Mouse (Mus musculus) bone marrow, adult 2 months (tissue): ENCODE results near the gene Grin2b. TPM values are rescaled to one million over a fixed set of nuclear protein-coding genes. Genes with fewer than 3 reads are reported as not detected.

Experiments used
- H3K27ac ChIP-seq: fragments of 200-500 bp; 2 replicates; pipeline ENCODE4 v1.5.1; 2012; ENCODE audit warnings: low read depth, mild to moderate bottlenecking, control low read depth, inconsistent platforms, low read length; ENCODE audit not compliant: control insufficient read depth, poor library complexity, insufficient read depth
- H3K4me1 ChIP-seq: fragments of 200-500 bp; 2 replicates; pipeline ENCODE4 v1.6.1; 2011; ENCODE audit warnings: low read length; ENCODE audit not compliant: control insufficient read depth, insufficient read depth
- H3K4me3 ChIP-seq: fragments of 200-500 bp; replicated peaks from 2 replicates; pipeline ENCODE3; 2011; ENCODE audit warnings: mild to moderate bottlenecking, low read depth, low read length, control low read depth; ENCODE audit not compliant: control insufficient read depth
- CTCF ChIP-seq: fragments of 200-500 bp; IDR thresholded peaks from 2 replicates; pipeline ENCODE4 v1.5.1; 2011; ENCODE audit warnings: low read length, control low read depth; ENCODE audit not compliant: control insufficient read depth, insufficient read depth
- POLR2A ChIP-seq: fragments of 200-500 bp; IDR thresholded peaks from 2 replicates; pipeline ENCODE4 v1.6.1; 2011; ENCODE audit warnings: low read depth, mild to moderate bottlenecking, control low read depth, low read length, borderline replicate concordance; ENCODE audit not compliant: control insufficient read depth
- WGBS: fragments of 180-500 bp; shearing (Covaris S2); methylation state at CpG from one replicate; pipeline ENCODE4 v1.1.7; 2018; 5-methylcytosine and 5-hydroxymethylcytosine counted together
- polyA plus RNA-seq: library from polyadenylated mRNA; stranded (reverse); fragments of >200 nt; gene quantifications from 2 replicates; pipeline ENCODE4 v1.2.4, GENCODE M21; 2011; ENCODE audit warnings: low replicate concordance; ENCODE audit not compliant: missing spikeins, insufficient read depth, insufficient read length

Grin2b gene
- polyA plus RNA-seq, 1 experiment = 0.10 TPM

- 72% methylated on average over 4 of the region's 4 CpGs for WGBS
- H3K4me3 ChIP-seq = no peak overlapping the region
- TF ChIP-seq CTCF = no peak
- TF ChIP-seq POLR2A = no peak
- H3K4me1 ChIP-seq = no peaks in the 10 kb centered on the region
- H3K27ac ChIP-seq = no peak overlapping the region
Measured at GRCm38 (mm10) chr6:136029235-136029939, 143.9 kb downstream of the Grin2b start.

- H3K4me3 ChIP-seq = no peak overlapping the region
- no peaks in the 10 kb centered on the region for H3K4me1 ChIP-seq
- H3K27ac ChIP-seq = no peak overlapping the region
- TF ChIP-seq CTCF (no peak), POLR2A (no peak)
- 91% methylated on average over 6 of the region's 6 CpGs for WGBS
Measured at GRCm38 (mm10) chr6:136026936-136027335, 146.4 kb downstream of the Grin2b start.

GRCm38 (mm10) chr6:136025801-136026200 lies 147.5 kb downstream of the Grin2b start:
- 79% methylated on average over 4 of the region's 4 CpGs for WGBS
- TF ChIP-seq CTCF (no peak), POLR2A (no peak)
- H3K4me3 ChIP-seq = no peak overlapping the region
- H3K4me1 ChIP-seq = no peaks in the 10 kb centered on the region
- H3K27ac ChIP-seq = no peak overlapping the region

GRCm38 (mm10) chr6:136020460-136020859 lies 152.9 kb downstream of the Grin2b start:
- Histone ChIP-seq H3K4me3 (no peak overlapping the region), H3K27ac (no peak overlapping the region), H3K4me1 (no peaks in the 10 kb centered on the region)
- TF ChIP-seq POLR2A (no peak), CTCF (no peak)
- 28% methylated on average over 3 of the region's 3 CpGs for WGBS

GRCm38 (mm10) chr6:136018962-136019361 lies 154.3 kb downstream of the Grin2b start:
- Histone ChIP-seq H3K27ac (no peak overlapping the region), H3K4me3 (no peak overlapping the region), H3K4me1 (no peaks in the 10 kb centered on the region)
- WGBS = 90% methylated on average over 1 of the region's 1 CpGs
- TF ChIP-seq CTCF (no peak), POLR2A (no peak)

- whole genome bisulfite sequencing = 81% methylated on average over 12 of the region's 12 CpGs
- Histone ChIP-seq H3K4me3 (no peak overlapping the region), H3K27ac (no peak overlapping the region), H3K4me1 (no peaks in the 10 kb centered on the region)
- no peak for TF ChIP-seq CTCF
- TF ChIP-seq POLR2A = no peak
Measured at GRCm38 (mm10) chr6:136013556-136014380, 159.5 kb downstream of the Grin2b start.

- no peak for TF ChIP-seq CTCF
- TF ChIP-seq POLR2A = no peak
- no peaks in the 10 kb centered on the region for H3K4me1 ChIP-seq
- H3K27ac ChIP-seq = no peak overlapping the region
- no peak overlapping the region for H3K4me3 ChIP-seq
- 23% methylated on average over 4 of the region's 4 CpGs for WGBS
Measured at GRCm38 (mm10) chr6:136011533-136011932, 161.8 kb downstream of the Grin2b start.

- Histone ChIP-seq H3K27ac (no peak overlapping the region), H3K4me3 (no peak overlapping the region), H3K4me1 (no peaks in the 10 kb centered on the region)
- 71% methylated on average over 4 of the region's 4 CpGs for WGBS
- TF ChIP-seq CTCF (no peak), POLR2A (no peak)
Measured at GRCm38 (mm10) chr6:136011038-136011311, 162.3 kb downstream of the Grin2b start.

GRCm38 (mm10) chr6:136010290-136011037 lies 162.8 kb downstream of the Grin2b start:
- H3K4me1 ChIP-seq = no peaks in the 10 kb centered on the region
- TF ChIP-seq POLR2A (no peak), CTCF (no peak)
- H3K4me3 ChIP-seq = no peak overlapping the region
- no peak overlapping the region for H3K27ac ChIP-seq
- WGBS = 28% methylated on average over 7 of the region's 7 CpGs
